Mouse (Mus musculus) thymus, adult 2 months (tissue): ENCODE results near the gene Canx. TPM values are rescaled to one million over a fixed set of nuclear protein-coding genes. Genes with fewer than 3 reads are reported as not detected.
A peak's percentile ranks its signal among the peaks of the same experiment; 100 is the strongest.
"Not testable (repeated sequence)": the region's sequence is repeated elsewhere in the genome, so short reads cannot be mapped to it uniquely, and the experiment has no call there.

Experiments used
- DNase-seq: peaks from one replicate; pipeline ENCODE4 v3.0.0; 2021
- H3K27ac ChIP-seq: fragments of 200-500 bp; 2 replicates; pipeline ENCODE4 v1.5.1; 2012; ENCODE audit warnings: low read length, control low read depth; ENCODE audit not compliant: control insufficient read depth, insufficient read depth
- H3K27me3 ChIP-seq: fragments of 200-500 bp; 2 replicates; pipeline ENCODE4 v1.6.1; 2012; ENCODE audit warnings: mild to moderate bottlenecking, low read length, moderate library complexity, mixed read lengths; ENCODE audit not compliant: control insufficient read depth, insufficient read depth
- H3K36me3 ChIP-seq: fragments of 200-500 bp; 2 replicates; pipeline ENCODE4 v1.6.1; 2012; ENCODE audit warnings: mild to moderate bottlenecking, low read length, moderate library complexity; ENCODE audit not compliant: control insufficient read depth, insufficient read depth
- H3K4me1 ChIP-seq: fragments of 200-500 bp; replicated peaks from 2 replicates; pipeline ENCODE4 v1.6.1; 2012; ENCODE audit warnings: low read length; ENCODE audit not compliant: control insufficient read depth, insufficient read depth
- H3K4me3 ChIP-seq: fragments of 200-500 bp; 2 replicates; pipeline ENCODE4 v1.5.1; 2012; ENCODE audit warnings: mild to moderate bottlenecking, low read length, control low read depth, moderate library complexity; ENCODE audit not compliant: control insufficient read depth, insufficient read depth
- CTCF ChIP-seq: fragments of 200-500 bp; IDR thresholded peaks from 2 replicates; pipeline ENCODE4 v1.5.1; 2012; ENCODE audit warnings: mild to moderate bottlenecking, control low read depth, low read length, moderate library complexity, borderline replicate concordance; ENCODE audit not compliant: control insufficient read depth, poor library complexity, insufficient read depth; ENCODE audit errors: extremely low read depth
- POLR2A ChIP-seq: fragments of 200-500 bp; IDR thresholded peaks from 2 replicates; pipeline ENCODE4 v1.6.1; 2012; ENCODE audit warnings: mild to moderate bottlenecking, low read length, control low read depth, moderate library complexity; ENCODE audit not compliant: control insufficient read depth, poor library complexity, insufficient read depth; ENCODE audit errors: extremely low read depth
- WGBS: fragments of 180-500 bp; shearing (Covaris S2); methylation state at CpG from one replicate; pipeline ENCODE4 v1.1.7; 2018; 5-methylcytosine and 5-hydroxymethylcytosine counted together
- polyA plus RNA-seq: library from polyadenylated mRNA; depleted of rRNA; stranded (reverse); fragments of >200 nt; gene quantifications from 2 replicates; pipeline ENCODE4 v1.2.3, GENCODE M21; 2012

The Canx gene
- polyA plus RNA-seq, 1 experiment, result 44.3 TPM

DNA sequence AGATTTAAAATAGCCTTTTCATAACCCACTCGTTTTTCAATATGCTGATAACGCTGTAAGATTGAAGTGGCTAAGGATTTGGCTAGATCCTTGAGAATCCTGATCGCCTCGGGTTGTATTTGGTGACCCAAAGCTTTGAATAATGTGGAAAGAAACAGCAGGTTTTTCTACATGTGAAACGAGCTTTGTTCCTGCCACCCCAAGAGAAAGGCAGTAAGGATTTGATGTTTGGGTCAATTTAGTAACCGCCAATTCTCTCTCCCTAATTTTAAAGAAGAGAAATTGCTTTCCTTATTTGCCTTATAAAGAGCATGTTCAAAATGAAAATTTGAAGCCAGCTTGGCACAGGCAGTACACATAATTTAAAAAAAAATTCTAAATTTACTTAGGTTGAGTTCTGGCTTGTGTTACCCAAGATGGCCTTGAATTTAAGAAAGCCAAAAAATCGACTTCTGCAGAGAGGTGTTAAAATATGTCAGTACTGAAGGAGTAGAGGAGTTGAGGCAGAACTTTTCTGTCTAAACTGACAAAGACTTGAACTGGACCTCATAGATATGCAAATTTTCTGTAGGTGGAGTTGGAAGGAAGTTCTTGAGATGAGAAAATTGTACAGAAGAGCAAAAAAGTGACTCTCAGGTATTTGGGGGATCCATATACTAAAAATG is 961 bp upstream of the Canx start:
- H3K36me3 ChIP-seq, result no peaks in the 10 kb centered on the region
- H3K27me3 ChIP-seq, result no peaks in the 10 kb centered on the region
- H3K27ac ChIP-seq, result no peak overlapping the region
- H3K4me3 ChIP-seq, result no peak overlapping the region; the same call in 1 of the 2 replicates
- H3K4me1 ChIP-seq, result no peaks in the 10 kb centered on the region
- no peak for DNase-seq
- WGBS, result 3% methylated on average over 7 of the region's 7 CpGs
- no peak for TF ChIP-seq POLR2A

DNA sequence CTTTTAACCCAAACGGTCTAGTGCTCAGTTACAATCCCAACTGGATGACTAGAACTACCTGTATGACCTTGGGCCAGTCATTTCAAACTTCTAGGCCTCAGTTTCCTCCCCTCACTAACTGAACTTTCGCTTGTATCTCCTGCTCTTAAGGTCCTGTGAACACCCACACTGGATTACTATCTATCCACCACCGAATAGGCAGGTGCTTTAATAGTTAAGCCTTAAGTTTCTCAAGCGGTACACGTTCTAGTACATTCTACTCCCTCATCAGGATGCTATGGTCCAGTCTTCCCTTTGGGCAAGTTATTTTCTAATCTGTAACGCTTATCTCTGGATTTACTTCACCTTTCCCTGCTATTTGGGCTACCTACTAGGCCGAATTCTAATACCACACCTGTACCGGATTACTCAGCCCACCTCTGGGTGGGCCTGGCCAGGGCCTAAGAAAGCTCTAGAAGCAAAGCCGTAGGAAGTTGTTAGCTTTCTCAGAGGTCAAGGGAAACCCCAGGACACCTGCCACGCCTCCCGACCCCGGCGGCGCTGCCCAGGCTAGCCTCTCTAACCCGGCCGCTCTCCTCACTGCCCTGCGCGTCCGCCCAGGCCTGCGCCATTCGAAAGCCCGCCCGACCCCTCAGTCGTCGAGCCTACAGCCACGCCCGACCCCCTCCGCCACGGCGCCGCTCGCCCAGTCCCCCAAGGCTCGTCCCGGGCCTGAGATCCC is 562 bp downstream of the Canx start:
- no peak for TF ChIP-seq CTCF
- TF ChIP-seq POLR2A, result no peak
- H3K27ac ChIP-seq, result no peak overlapping the region
- no peaks in the 10 kb centered on the region for H3K4me1 ChIP-seq
- H3K36me3 ChIP-seq, result no peaks in the 10 kb centered on the region
- under 1% methylated on average over 34 of the region's 34 CpGs for WGBS
- peak overlapping the region; percentile 85 for H3K4me3 ChIP-seq
- H3K27me3 ChIP-seq, result no peaks in the 10 kb centered on the region
- DNase-seq, result no peak

DNA sequence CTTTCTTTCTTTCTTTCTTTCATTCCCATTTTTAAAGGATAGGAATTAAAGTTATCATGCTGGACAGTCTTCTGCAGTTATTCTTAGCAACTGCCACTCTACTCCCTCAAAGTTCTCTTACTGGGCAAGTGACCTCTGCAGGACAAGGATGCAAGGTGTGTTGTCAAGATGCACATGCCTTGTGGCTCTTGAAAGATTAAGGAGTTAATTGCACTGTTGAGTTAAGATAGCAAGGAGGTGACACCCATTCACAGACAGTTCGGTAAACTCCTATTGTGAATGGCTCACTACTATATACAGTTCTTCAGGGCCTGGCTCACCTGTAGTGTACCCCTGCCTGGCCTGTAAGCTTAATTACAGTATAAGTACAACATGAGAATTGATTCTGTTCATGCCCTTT is 1.6 kb downstream of the Canx start:
- Histone ChIP-seq H3K4me1 (no peaks in the 10 kb centered on the region), H3K27me3 (no peaks in the 10 kb centered on the region), H3K4me3 (no peak overlapping the region), H3K36me3 (no peaks in the 10 kb centered on the region), H3K27ac (no peak overlapping the region)
- no peak for DNase-seq
- TF ChIP-seq POLR2A (no peak), CTCF (no peak)
- WGBS, result 16% methylated on average over 1 of the region's 1 CpGs

DNA sequence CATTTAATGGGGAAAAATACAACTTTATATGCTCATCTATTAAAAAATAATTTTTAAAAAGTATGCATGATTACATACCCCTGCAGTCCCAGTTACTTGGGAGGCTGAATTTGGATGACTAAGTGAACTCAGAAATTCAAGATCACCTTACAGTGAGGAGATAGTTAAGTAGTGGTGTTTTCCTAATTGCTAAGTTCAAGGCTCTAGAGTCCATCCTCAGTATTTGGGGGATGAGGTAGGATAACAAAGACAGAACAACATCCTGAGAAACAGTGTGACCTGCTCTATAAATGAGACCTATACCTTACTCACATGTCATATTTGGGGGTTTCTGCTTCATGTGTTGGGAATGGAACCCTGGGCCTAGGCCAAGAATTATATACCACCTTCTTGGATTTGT is 3.1 kb downstream of the Canx start:
- TF ChIP-seq POLR2A (no peak), CTCF (no peak)
- no peaks in the 10 kb centered on the region for H3K4me1 ChIP-seq
- H3K36me3 ChIP-seq, result no peaks in the 10 kb centered on the region
- H3K27me3 ChIP-seq, result no peaks in the 10 kb centered on the region
- no peak for DNase-seq
- no peak overlapping the region for H3K4me3 ChIP-seq
- H3K27ac ChIP-seq, result no peak overlapping the region

DNA sequence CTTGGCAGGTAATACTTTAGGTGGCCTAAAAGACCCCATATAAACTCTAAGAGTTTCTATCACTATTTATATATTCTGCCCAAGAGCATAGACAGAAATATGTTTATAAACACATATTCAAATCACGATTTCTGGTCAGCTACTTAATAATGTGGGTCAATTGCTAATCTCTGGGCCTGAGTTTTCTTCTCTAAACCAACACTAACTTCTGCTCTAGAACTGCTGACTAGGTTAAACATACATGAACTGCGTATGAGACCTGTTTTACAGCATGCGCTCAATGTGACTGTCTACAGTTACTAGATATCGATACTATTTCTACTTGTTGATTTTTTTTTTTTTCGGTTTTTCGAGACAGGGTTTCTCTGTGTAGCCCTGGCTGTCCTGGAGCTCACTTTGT is 4.2 kb downstream of the Canx start:
- TF ChIP-seq CTCF (no peak), POLR2A (no peak)
- H3K36me3 ChIP-seq, result no peaks in the 10 kb centered on the region
- H3K27me3 ChIP-seq, result no peaks in the 10 kb centered on the region
- H3K4me1 ChIP-seq, result no peaks in the 10 kb centered on the region
- no peak for DNase-seq
- 92% methylated on average over 6 of the region's 6 CpGs for WGBS
- H3K27ac ChIP-seq, result no peak overlapping the region
- H3K4me3 ChIP-seq, result no peak overlapping the region

DNA sequence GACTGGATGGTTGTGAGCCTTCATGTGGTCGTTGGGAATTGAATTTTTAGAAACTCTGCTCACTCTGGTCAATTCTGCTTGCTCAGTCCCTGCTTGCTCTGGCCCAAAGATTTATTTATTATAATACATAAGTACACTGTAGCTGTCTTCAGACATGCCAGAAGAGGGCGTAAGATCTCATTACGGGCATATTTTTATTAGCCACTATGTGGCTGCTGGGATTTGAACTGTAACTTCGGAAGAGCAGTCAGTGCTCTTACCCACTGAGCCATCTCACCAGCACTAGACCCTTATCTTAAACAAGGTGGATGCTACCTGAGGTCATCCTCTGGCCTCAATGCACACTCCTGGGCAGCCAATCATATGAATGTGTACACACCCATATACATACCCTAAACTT is 6.1 kb downstream of the Canx start:
- H3K27me3 ChIP-seq, H3K27ac ChIP-seq, H3K4me1 ChIP-seq, H3K4me3 ChIP-seq, H3K36me3 ChIP-seq, DNase-seq: not testable (repeated sequence)
- WGBS, result 79% methylated on average over 4 of the region's 4 CpGs

DNA sequence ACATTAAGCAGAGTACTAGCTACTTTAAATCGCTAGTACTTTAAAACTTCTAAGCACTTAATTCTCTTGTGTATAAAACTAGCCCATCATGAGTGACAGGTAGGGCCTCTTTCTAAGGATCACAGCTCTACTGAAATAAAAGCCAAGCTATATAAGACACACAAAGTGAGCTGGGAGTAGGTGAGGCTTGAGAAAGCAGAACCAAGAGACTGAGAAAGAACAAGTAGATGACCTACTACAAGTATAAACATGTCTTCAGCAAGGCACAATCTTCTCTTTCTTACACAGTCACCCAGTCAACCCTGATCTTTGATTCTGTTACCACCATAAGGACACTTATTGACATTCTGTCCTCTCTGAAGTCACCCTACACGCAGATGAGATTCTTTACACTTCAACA is 12.7 kb downstream of the Canx start:
- H3K36me3 ChIP-seq, result peaks cover 30% of the 10 kb centered on the region
- no peak for TF ChIP-seq CTCF
- no peak for TF ChIP-seq POLR2A
- no peak overlapping the region for H3K27ac ChIP-seq
- no peaks in the 10 kb centered on the region for H3K4me1 ChIP-seq
- no peak overlapping the region for H3K4me3 ChIP-seq
- 88% methylated on average over 2 of the region's 2 CpGs for WGBS
- no peaks in the 10 kb centered on the region for H3K27me3 ChIP-seq
- DNase-seq, result no peak
